Mouse (Mus musculus) lung, embryonic 14.5 days (tissue): Measurements from ENCODE around the gene Itgae. TPM values are rescaled to one million over a fixed set of nuclear protein-coding genes. Genes with fewer than 3 reads are reported as not detected.

Source experiments
- ATAC-seq: fragments of 200-750 bp; cut with Nextera tagmentation; 2 replicates; pipeline ENCODE4 v1.8.0; 2017; ENCODE audit warnings: mild to moderate bottlenecking, moderate TSS enrichment, moderate library complexity; ENCODE audit not compliant: insufficient read depth
- DNase-seq: peaks from one replicate; pipeline ENCODE4 v3.0.0-alpha.2; 2015
- H3K27ac ChIP-seq: fragments of 300-500 bp; sonication (generic); 2 replicates; pipeline ENCODE4 v1.5.1; 2014; ENCODE audit warnings: low read depth, mild to moderate bottlenecking, moderate library complexity
- H3K27me3 ChIP-seq: fragments of 300-500 bp; sonication (generic); 2 replicates; pipeline ENCODE4 v1.6.1; 2014; ENCODE audit warnings: low read length, control low read depth; ENCODE audit not compliant: insufficient read depth
- H3K36me3 ChIP-seq: fragments of 300-500 bp; sonication (generic); 2 replicates; pipeline ENCODE4 v1.6.1; 2014; ENCODE audit warnings: control low read depth; ENCODE audit not compliant: insufficient read depth
- H3K4me1 ChIP-seq: fragments of 300-500 bp; sonication (generic); 2 replicates; pipeline ENCODE4 v1.6.1; 2014; ENCODE audit warnings: antibody characterized with exemption, control low read depth; ENCODE audit not compliant: insufficient read depth
- H3K4me2 ChIP-seq: fragments of 300-500 bp; sonication (generic); 2 replicates; pipeline ENCODE4 v1.6.1; 2014; ENCODE audit warnings: mild to moderate bottlenecking
- H3K4me3 ChIP-seq: fragments of 300-500 bp; sonication (generic); 2 replicates; pipeline ENCODE4 v1.5.1; 2014; ENCODE audit warnings: low read depth, low read length
- H3K9ac ChIP-seq: fragments of 300-500 bp; sonication (generic); 2 replicates; pipeline ENCODE4 v1.6.1; 2014
- H3K9me3 ChIP-seq: fragments of 300-500 bp; sonication (generic); 2 replicates; pipeline ENCODE4 v1.6.1; 2016; ENCODE audit warnings: low read depth, low read length, control low read depth
- CTCF ChIP-seq: IDR thresholded peaks from 2 replicates; pipeline ENCODE4 v1.5.1; 2016; ENCODE audit warnings: antibody characterized with exemption, low read depth
- WGBS: fragments of 180-500 bp; shearing (Covaris S2); extraction: QIAGEN DNeasy Blood & Tissue Kit; methylation state at CpG from one replicate; pipeline ENCODE4 v1.1.7; 2014; 5-methylcytosine and 5-hydroxymethylcytosine counted together
- polyA plus RNA-seq: library from polyadenylated mRNA; unstranded; fragments of >200 nt; fragmentation: Nextera tagmentation; extraction: Ambion mirVana; gene quantifications from 2 replicates; pipeline ENCODE4 v1.2.1, GENCODE M21; 2014

The Itgae gene
- polyA plus RNA-seq, 1 experiment from 2014 or later, result 0.38 TPM

DNA sequence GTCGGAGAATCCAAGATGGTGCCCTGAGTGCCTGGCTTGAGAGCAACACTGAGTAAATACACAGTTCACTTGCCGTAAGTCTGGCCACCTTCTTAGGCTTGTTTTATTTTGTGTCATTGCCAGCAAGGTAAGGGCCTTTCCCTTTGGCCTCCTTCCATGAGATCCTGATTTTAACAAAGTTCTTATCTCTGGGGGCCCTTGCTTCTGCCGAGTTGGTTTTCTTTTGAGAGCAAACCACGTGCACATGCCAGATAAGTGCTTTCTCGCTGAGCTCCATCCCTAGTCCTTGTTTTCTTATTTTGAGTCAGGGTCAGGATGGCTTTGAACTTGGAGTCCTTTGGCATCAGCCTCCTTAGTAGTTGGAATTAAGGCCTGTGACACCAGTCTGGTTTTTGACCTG lies 32.7 kb upstream of the Itgae start:
- H3K4me1 ChIP-seq, result no peaks in the 10 kb centered on the region
- 61% methylated on average over 5 of the region's 5 CpGs for WGBS
- H3K4me2 ChIP-seq, result no peak overlapping the region
- DNase-seq, result no peak
- H3K4me3 ChIP-seq, result no peak overlapping the region
- H3K36me3 ChIP-seq, result peaks cover 70% of the 10 kb centered on the region
- H3K9ac ChIP-seq, result no peak overlapping the region
- H3K9me3 ChIP-seq, result no peaks in the 10 kb centered on the region
- no peak for TF ChIP-seq CTCF
- no peak for ATAC-seq
- H3K27me3 ChIP-seq, result no peaks in the 10 kb centered on the region
- no peak overlapping the region for H3K27ac ChIP-seq

DNA sequence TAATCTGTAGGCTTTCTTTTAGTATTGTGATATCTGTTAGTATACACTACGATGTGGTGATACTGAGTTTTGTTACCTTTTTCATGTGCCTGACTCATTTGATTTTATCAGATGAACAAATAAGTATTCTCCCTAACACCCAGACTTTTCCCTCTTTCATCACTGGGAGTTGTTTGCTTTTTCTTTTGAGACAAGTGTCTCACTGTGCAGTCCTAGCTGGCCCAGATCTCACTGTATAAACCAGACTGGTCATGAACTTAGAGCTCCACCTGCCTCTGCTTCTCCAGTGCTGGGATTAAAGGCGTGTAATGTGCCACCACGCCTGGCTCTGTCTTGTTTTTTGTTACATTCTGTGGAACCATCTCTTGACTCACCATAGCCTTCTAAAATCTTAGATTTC lies 30.8 kb upstream of the Itgae start:
- peaks cover 59% of the 10 kb centered on the region for H3K36me3 ChIP-seq
- H3K4me3 ChIP-seq, result no peak overlapping the region
- no peak overlapping the region for H3K4me2 ChIP-seq
- no peak overlapping the region for H3K27ac ChIP-seq
- 71% methylated on average over 3 of the region's 3 CpGs for WGBS
- no peaks in the 10 kb centered on the region for H3K9me3 ChIP-seq
- DNase-seq (no peak), ATAC-seq (no peak)
- no peak for TF ChIP-seq CTCF
- H3K27me3 ChIP-seq, result no peaks in the 10 kb centered on the region
- no peaks in the 10 kb centered on the region for H3K4me1 ChIP-seq
- no peak overlapping the region for H3K9ac ChIP-seq

DNA sequence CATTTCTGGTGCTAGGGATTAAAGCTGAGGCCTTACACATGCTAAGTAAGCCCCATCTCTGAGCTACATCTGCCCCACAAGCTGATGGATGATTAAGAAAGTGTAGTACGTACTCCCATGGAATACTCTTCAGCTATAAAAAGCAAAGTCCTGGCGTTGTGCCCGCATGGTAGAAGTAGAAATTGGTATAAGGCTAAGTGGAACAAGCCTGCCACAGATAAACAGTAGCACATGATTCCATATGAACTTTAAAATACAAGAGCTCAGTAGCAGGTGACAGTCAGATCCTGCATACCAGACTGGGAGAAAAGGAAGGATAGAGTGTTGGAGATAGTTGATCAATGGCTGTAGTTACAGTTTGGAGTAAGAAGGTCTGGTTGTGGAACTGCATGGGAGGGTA lies 29.0 kb upstream of the Itgae start:
- no peaks in the 10 kb centered on the region for H3K9me3 ChIP-seq
- WGBS, result 94% methylated on average over 3 of the region's 3 CpGs

DNA sequence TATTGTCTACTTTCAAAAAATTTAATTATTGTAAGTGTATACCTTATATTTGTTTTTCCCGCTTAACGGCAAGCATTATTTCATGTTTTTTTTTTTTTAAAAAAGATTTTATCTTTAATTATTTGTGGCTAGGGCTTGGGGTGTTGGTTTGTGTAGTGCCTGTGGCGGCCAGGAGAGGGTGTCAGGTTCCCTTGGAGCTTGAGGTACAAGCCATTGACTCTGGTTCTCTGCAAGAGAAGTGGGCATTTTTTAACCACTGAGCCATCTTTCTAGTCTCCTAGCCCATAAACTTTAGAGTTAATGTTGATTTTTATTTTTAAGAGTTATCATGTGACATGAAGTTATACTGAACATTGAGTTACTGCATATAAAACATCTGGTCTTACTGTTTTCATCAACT lies 18.5 kb upstream of the Itgae start:
- Histone ChIP-seq H3K27me3 (no peaks in the 10 kb centered on the region), H3K9ac (no peak overlapping the region), H3K4me1 (no peaks in the 10 kb centered on the region), H3K27ac (no peak overlapping the region), H3K4me2 (no peak overlapping the region), H3K4me3 (no peak overlapping the region), H3K36me3 (peaks cover 92% of the 10 kb centered on the region), H3K9me3 (no peaks in the 10 kb centered on the region)
- 86% methylated on average over 3 of the region's 3 CpGs for WGBS
- DNase-seq (peak; percentile 41), ATAC-seq (no peak)
- peak; percentile 55 for TF ChIP-seq CTCF

More for the DNA sequence above, 29.0 kb upstream of the Itgae start:
- Histone ChIP-seq H3K27me3 (no peaks in the 10 kb centered on the region), H3K4me2 (no peak overlapping the region), H3K9ac (no peak overlapping the region), H3K4me3 (no peak overlapping the region), H3K27ac (no peak overlapping the region), H3K36me3 (peaks cover 51% of the 10 kb centered on the region), H3K4me1 (no peaks in the 10 kb centered on the region)
- ATAC-seq (no peak), DNase-seq (no peak)
- TF ChIP-seq CTCF, result no peak

DNA sequence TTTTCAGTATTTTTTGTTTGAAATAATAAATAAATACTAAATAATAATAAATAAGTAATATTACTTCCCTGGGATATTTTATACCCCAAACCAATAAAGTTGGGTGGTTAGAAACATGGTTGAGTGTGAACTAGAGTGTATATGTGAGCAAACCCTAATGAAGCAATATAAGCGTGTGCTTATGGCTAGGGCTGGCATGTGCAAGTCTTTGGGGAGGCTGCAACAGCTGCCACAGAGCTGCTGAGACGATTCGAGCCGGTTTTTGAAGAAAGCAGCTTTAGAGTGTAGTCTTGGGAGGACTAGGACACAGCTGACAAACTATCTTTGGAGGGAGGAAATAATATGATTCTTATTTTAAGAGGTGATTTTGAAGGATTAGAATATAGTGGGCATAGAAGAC lies 14.1 kb upstream of the Itgae start:
- no peaks in the 10 kb centered on the region for H3K27me3 ChIP-seq
- TF ChIP-seq CTCF, result no peak
- H3K4me1 ChIP-seq, result no peaks in the 10 kb centered on the region
- no peak overlapping the region for H3K4me3 ChIP-seq
- no peak overlapping the region for H3K27ac ChIP-seq
- H3K4me2 ChIP-seq, result no peak overlapping the region
- H3K9me3 ChIP-seq, result no peaks in the 10 kb centered on the region
- WGBS, result 89% methylated on average over 4 of the region's 4 CpGs
- DNase-seq (no peak), ATAC-seq (no peak)
- H3K9ac ChIP-seq, result no peak overlapping the region
- H3K36me3 ChIP-seq, result peaks cover 87% of the 10 kb centered on the region

DNA sequence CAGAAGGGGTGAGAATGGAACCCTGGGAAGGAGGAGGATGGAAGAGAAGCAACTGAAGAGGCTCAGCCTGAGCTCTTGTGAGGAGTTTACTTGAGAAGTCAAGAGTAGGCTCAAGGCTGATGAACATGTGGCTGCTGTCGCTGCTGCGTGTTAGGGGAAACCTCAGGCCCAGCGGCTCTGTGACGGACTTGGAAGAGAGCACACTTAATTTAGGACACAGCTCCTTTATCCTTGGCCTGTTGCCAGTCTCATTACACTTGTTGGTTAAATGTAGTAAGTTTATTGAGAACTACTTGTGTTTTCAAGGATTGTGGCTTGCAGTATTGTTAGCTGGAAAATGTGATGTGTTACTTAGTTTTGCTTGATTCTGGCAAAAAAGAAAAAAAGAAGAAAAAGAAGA lies 13.7 kb upstream of the Itgae start:
- Histone ChIP-seq H3K4me3 (no peak overlapping the region), H3K27ac (no peak overlapping the region), H3K9ac (no peak overlapping the region), H3K9me3 (no peaks in the 10 kb centered on the region), H3K4me1 (no peaks in the 10 kb centered on the region), H3K4me2 (no peak overlapping the region), H3K36me3 (peaks cover 91% of the 10 kb centered on the region), H3K27me3 (no peaks in the 10 kb centered on the region)
- peak; percentile 43 for DNase-seq
- no peak for TF ChIP-seq CTCF
- no peak for ATAC-seq
- 64% methylated on average over 4 of the region's 4 CpGs for WGBS

DNA sequence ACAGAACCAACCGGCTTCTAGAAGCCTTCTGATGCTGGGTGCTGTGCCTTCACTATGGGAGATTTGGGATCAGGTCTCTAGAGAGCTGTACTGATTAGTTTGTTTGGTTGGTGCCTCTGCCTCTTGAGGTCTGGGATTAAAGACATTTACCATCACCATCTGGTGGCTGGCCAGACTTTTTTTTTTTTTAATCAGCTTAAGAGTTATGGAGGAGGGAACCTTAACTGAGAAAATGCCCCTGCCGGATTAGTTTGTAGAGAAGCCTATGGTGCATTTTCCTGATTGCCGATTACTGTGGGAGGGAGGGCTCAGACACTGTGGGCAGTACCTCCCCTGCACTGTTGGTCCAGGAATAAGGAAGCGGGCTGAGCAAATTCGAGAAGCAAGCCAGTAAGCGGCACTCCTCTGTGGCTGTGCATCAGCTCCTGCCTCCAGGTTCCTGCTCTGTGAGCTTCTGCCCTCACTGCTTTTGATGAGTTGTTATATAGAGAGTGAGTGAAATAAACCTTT lies 13.1 kb upstream of the Itgae start:
- H3K36me3 ChIP-seq, result peaks cover 88% of the 10 kb centered on the region
- no peaks in the 10 kb centered on the region for H3K9me3 ChIP-seq
- H3K9ac ChIP-seq, result no peak overlapping the region
- DNase-seq, result no peak
- WGBS, result 84% methylated on average over 6 of the region's 6 CpGs
- no peak overlapping the region for H3K27ac ChIP-seq
- H3K4me2 ChIP-seq, result no peak overlapping the region
- no peaks in the 10 kb centered on the region for H3K4me1 ChIP-seq
- no peak for ATAC-seq
- TF ChIP-seq CTCF, result no peak
- H3K27me3 ChIP-seq, result no peaks in the 10 kb centered on the region
- no peak overlapping the region for H3K4me3 ChIP-seq

DNA sequence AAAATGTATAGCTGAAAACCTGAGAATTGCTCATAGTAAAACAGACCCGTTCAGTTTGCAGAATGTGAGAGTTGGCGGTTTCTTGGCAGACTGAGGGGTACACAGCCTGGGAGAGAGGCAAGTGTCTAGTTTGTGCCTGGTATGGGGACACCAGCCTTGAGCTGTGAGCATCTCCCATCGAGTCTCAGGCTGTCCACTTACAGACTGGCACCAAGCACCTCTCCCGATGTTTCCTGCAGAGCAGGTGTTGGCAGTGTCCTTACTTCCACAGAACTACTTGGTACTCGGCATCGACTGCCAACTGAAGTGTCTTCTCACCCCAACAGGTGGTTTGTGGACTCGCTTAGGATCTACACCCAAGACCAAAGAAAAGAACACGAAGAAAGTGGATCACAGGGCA lies 11.8 kb upstream of the Itgae start:
- TF ChIP-seq CTCF, result no peak
- 91% methylated on average over 8 of the region's 8 CpGs for WGBS

More for the DNA sequence above, 11.8 kb upstream of the Itgae start:
- H3K27me3 ChIP-seq, result no peaks in the 10 kb centered on the region
- ATAC-seq (no peak), DNase-seq (no peak)
- H3K9me3 ChIP-seq, result no peaks in the 10 kb centered on the region
- no peak overlapping the region for H3K9ac ChIP-seq
- no peak overlapping the region for H3K4me3 ChIP-seq
- no peaks in the 10 kb centered on the region for H3K4me1 ChIP-seq
- H3K27ac ChIP-seq, result no peak overlapping the region
- peaks cover 81% of the 10 kb centered on the region for H3K36me3 ChIP-seq
- no peak overlapping the region for H3K4me2 ChIP-seq
